In the genomic region with DNA sequence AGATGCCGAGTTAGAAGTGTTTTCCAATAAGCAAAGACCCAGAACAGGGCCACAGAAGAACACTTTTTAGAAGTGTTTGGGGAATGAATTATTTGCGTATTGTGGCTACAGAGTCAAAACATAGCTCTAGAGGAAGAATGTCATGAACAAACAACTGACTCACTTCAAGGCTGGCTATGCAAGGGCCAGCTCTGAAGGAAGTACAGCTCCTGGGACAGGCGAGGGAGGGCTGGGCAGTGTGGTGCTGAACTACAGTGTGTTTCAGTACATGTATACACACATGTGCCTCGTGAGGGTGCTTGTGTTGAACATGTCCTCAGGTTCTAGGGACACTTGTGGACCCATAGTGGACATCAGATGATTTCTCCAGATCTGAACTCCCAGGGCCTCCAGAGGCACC, we compare ENCODE assay signal across 23 mouse cellular contexts. TPM values are rescaled to one million over a fixed set of nuclear protein-coding genes. Genes with fewer than 3 reads are reported as not detected.
DNase-seq lines count a peak whose midpoint lies in the region; ATAC-seq lines count a peak whose summit lies in the region.
"Had no signal": no experiment of that assay in that cellular context is flagged by ENCODE, and none has a peak within 500 bp of the region (broad histone marks: within the 10 kb centered on the region; RNA-seq: fewer than 3 reads in every experiment).

No protein-coding gene starts in this region.

- DNase-seq in adrenal gland, adult 2 months: peak; percentile 20
- no peak for DNase-seq in adrenal gland, adult (ENCODE audit: inconsistent age in 2 of 2, low spot score in 1 of 2)
- DNase-seq in heart, adult 8-10 months (ENCODE audit: low spot score): no peak
- peak; percentile 10 for DNase-seq in 3134 (ENCODE audit: extremely low read depth, insufficient read length, low spot score)
- no peak for DNase-seq in layer of hippocampus, postnatal 10 days (ENCODE audit: low spot score in 2 of 2)
- no peak for DNase-seq in ovary, postnatal 10 days (ENCODE audit: low spot score)
- DNase-seq: right cerebral cortex, postnatal 25 days had no signal

- WGBS in heart, embryonic 15.5 days: 85% methylated on average over 4 of the region's 4 CpGs
- WGBS in lung, embryonic 16.5 days: 81% methylated on average over 4 of the region's 4 CpGs

- H3K4me3 ChIP-seq in heart, embryonic 15.5 days: no peak overlapping the region
- no peak overlapping the region for H3K4me3 ChIP-seq in lung, embryonic 16.5 days (ENCODE audit: low read length)
- H3K4me3 ChIP-seq: embryonic facial prominence, embryonic 12.5 days; forebrain, embryonic 10.5 days; hindbrain, embryonic 10.5 days; midbrain, embryonic 10.5 days; neural tube, embryonic 13.5 days had no signal

- no peaks in the 10 kb centered on the region for H3K9me3 ChIP-seq in heart, embryonic 15.5 days (replicated peaks)
- H3K9me3 ChIP-seq in lung, embryonic 16.5 days (ENCODE audit: control insufficient read depth, low read length): no peaks in the 10 kb centered on the region
- H3K9me3 ChIP-seq: embryonic facial prominence, embryonic 12.5 days; forebrain, embryonic 10.5 days; hindbrain, embryonic 10.5 days; midbrain, embryonic 10.5 days; neural tube, embryonic 13.5 days had no signal

- no peak overlapping the region for H3K4me2 ChIP-seq in heart, embryonic 15.5 days
- H3K4me2 ChIP-seq in lung, embryonic 16.5 days (ENCODE audit: low read depth, low read length): no peak overlapping the region
- H3K4me2 ChIP-seq: embryonic facial prominence, embryonic 12.5 days; lung, embryonic 14.5 days; neural tube, embryonic 13.5 days had no signal

- peak overlapping the region; percentile 72 for H3K27ac ChIP-seq in heart, embryonic 15.5 days
- peak overlapping the region; percentile 35; the same call in 1 of the 2 replicates for H3K27ac ChIP-seq in lung, embryonic 16.5 days (ENCODE audit: low read length)
- H3K27ac ChIP-seq: embryonic facial prominence, embryonic 12.5 days; forebrain, embryonic 10.5 days; hindbrain, embryonic 10.5 days; midbrain, embryonic 10.5 days; neural tube, embryonic 13.5 days had no signal

- H3K36me3 ChIP-seq in heart, embryonic 15.5 days: no peaks in the 10 kb centered on the region
- no peaks in the 10 kb centered on the region for H3K36me3 ChIP-seq in lung, embryonic 16.5 days (ENCODE audit: control insufficient read depth, insufficient read depth, low read length)
- H3K36me3 ChIP-seq: embryonic facial prominence, embryonic 12.5 days; forebrain, embryonic 10.5 days; hindbrain, embryonic 10.5 days; midbrain, embryonic 10.5 days; neural tube, embryonic 13.5 days had no signal

- peaks cover 5% of the 10 kb centered on the region for H3K4me1 ChIP-seq in heart, embryonic 15.5 days (replicated peaks)
- H3K4me1 ChIP-seq in lung, embryonic 16.5 days (replicated peaks; ENCODE audit: control insufficient read depth, insufficient read depth, low read length): peaks cover 12% of the 10 kb centered on the region
- H3K4me1 ChIP-seq: embryonic facial prominence, embryonic 12.5 days; neural tube, embryonic 13.5 days had no signal

- H3K27me3 ChIP-seq in heart, embryonic 15.5 days: no peaks in the 10 kb centered on the region
- no peaks in the 10 kb centered on the region for H3K27me3 ChIP-seq in lung, embryonic 16.5 days (ENCODE audit: control insufficient read depth, insufficient read depth, low read depth, low read length)
- H3K27me3 ChIP-seq: embryonic facial prominence, embryonic 12.5 days; neural tube, embryonic 13.5 days had no signal

- no peak overlapping the region for H3K9ac ChIP-seq in heart, embryonic 15.5 days
- no peak overlapping the region for H3K9ac ChIP-seq in lung, embryonic 16.5 days (ENCODE audit: low read length)
- H3K9ac ChIP-seq: embryonic facial prominence, embryonic 12.5 days; lung, embryonic 14.5 days; neural tube, embryonic 13.5 days had no signal

- no peak for ATAC-seq in heart, embryonic 15.5 days (replicated peaks; ENCODE audit: insufficient number of reproducible peaks, insufficient read depth, low FRiP score, low read depth)
- ATAC-seq in lung, embryonic 16.5 days (ENCODE audit: low read depth): no peak

RNA-seq across cellular contexts. Expression of gene Fam50b, which starts 25.1 kb away (rescaled TPM):
- not detected for total RNA-seq in adrenal gland, adult 2 months (2021)
- not detected in 2 replicates for polyA plus RNA-seq in adrenal gland, adult 2 months (2012; rRNA removed)
- not detected in 2 replicates for polyA plus RNA-seq in heart, embryonic 15.5 days (2015; fragmentation: Nextera tagmentation; extraction: Ambion mirVana)
- total RNA-seq in heart, adult 8-10 months (2022): not detected
- polyA plus RNA-seq in lung, embryonic 16.5 days (2015; fragmentation: Nextera tagmentation; extraction: Ambion mirVana): not detected in 2 replicates
- not detected for total RNA-seq in layer of hippocampus, postnatal 10 days (2021)
- total RNA-seq: adrenal gland, adult 8-10 months; gastrocnemius, postnatal 14 days; layer of hippocampus, postnatal 25 days; left cerebral cortex, postnatal 14 days; liver, adult 2 months; MEL; monocyte, adult 5-6 weeks had no signal
- polyA plus RNA-seq: embryonic facial prominence, embryonic 12.5 days; forebrain, embryonic 10.5 days; large intestine, adult 2 months; lung, embryonic 14.5 days; midbrain, embryonic 10.5 days; neural tube, embryonic 13.5 days had no signal

RNA-seq across cellular contexts. Expression of gene Pxdc1, which starts 56.3 kb away (rescaled TPM):
- total RNA-seq in adrenal gland, adult 2 months (2021): 1 to 10 TPM; 3.3 to 3.4 TPM
- polyA plus RNA-seq in adrenal gland, adult 2 months (2012; rRNA removed): 5.3 and 9.1 TPM in 2 replicates
- polyA plus RNA-seq in heart, embryonic 15.5 days (2015; fragmentation: Nextera tagmentation; extraction: Ambion mirVana): 19.1 and 19.9 TPM in 2 replicates
- 10 to 100 TPM in 2 of 4 experiments, 1 to 10 TPM in 2; 8.7 to 17.3 (median 10.7) TPM for total RNA-seq in heart, adult 8-10 months (2022)
- polyA plus RNA-seq in lung, embryonic 16.5 days (2015; fragmentation: Nextera tagmentation; extraction: Ambion mirVana): 6.2 and 9.0 TPM in 2 replicates
- 10 to 100 TPM; 14.1 to 14.7 TPM for total RNA-seq in layer of hippocampus, postnatal 10 days (2021)
- total RNA-seq: MEL had no signal

Comparison
In these comparisons a context has a peak if more than half of its experiments do, and no peak if none do; other contexts are left out.
1. DNase-seq: peak in adrenal gland, adult 2 months (single experiment) and 3134 (single experiment); none in adrenal gland, adult (0 of 2), heart, adult 8-10 months (single experiment), layer of hippocampus, postnatal 10 days (0 of 2) and ovary, postnatal 10 days (single experiment).